Mouse (Mus musculus) mouse trophoblast stem cell (cell line): ENCODE measurements around the gene Wdfy2.

Source experiments
- in situ Hi-C, 2 experiments: fragments of 300-500 bp; cut with MseI, MboI; formaldehyde crosslinking; loops; 2 replicates in 1 of 2; 3 replicates in 1 of 2; pipeline ENCODE4 v1.15.1; 2025

Wdfy2 gene

DNA sequence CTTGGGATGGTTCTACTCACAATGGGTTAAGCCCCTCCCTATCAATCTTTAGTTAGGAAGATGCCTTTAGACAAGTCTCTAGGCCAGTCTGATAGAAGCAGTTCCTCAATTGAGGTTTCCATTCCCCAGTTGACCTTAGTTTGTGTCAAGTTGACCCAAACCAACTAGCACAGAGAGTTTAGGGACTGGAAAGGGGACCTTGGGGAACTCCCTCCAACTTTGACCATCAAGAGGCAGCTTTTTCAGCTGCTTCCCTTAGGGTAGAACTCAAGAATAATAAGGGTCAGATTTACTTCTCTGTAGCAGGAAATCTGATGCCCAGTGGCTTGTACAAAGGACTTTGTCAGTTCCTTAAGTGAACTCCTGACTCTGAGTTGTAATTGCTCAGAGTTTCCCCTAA lies 5.0 kb downstream of the Wdfy2 start:
- in situ Hi-C loops = no loop called here

DNA sequence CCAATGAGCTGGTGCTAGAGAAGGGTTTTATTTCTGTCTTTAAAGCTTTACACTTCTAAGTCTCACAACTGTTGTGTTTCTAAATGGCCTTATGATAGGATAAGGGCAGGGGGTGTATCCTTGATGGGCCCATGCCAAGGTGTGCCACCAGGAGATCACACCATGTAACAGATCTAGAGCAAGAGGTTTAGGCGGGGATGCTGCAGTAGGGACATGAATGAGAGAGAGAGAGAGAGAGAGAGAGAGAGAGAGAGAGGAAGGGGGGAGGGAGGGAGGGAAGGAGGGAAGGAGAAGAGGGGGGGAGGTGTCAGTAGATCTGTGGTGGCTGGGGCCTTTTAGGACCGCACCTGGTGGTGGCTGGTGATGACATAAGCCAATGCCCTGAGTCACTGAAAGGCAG lies 5.5 kb downstream of the Wdfy2 start:
- in situ Hi-C loops = no loop called here

DNA sequence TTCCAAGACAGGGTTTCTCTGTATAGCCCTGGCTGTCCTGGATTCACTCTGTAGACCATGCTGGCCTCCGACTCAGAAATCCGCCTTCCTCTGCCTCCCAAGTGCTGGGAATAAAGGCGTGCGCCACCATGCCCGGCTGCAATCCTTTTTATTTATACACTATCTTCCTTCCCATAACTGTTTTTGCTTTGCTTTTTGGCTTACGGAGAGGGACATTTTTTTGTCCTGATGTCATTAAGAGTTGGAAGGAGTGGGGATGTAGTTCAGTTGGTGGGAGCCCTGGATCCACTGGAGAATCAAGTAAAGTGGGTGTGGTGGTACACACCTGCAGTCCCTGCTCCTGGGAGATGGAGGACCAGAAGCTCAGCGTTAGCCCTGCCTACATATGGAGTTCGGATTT lies 6.7 kb downstream of the Wdfy2 start:
- in situ Hi-C loops = no loop called here

DNA sequence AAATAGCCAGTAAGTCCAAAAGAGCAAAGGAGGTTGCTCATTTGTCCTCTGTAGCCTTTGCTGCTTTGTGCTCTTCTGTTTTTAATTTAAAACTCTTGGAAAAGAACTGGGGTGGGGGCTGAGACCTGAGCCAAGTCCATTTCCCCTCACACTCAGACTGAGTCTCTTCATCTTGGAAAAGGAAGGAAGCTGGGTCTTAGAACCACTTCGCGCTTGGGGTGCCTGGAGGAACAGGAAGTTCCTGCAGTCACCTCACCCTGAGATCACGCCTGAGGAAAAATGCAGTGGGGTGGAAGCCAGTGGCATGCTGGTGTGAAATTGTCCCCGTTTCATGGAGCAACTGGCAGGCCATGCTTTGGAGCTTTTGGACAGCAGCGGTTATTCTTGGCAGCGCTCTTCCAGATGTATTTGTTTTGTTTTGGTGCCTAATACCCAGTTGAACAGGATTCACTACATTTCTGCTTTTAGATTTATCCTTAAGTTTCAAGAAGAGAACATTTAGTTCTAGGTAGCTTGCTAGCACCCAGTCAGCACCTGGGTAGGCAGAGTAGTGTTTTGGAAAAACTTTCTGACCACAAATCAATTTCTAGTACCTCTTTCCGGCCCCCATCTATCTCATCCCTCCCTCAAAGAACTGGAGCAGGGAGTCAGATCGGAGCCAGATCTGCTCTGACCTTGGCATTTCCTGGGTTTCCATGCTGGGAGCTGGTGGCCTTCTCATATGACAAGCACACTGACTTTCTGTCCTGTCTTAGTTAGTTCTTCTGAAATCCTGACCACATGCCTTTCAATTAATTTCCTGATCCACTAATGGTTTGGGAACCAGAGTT lies 7.7 kb downstream of the Wdfy2 start:
- in situ Hi-C loops = no loop called here

DNA sequence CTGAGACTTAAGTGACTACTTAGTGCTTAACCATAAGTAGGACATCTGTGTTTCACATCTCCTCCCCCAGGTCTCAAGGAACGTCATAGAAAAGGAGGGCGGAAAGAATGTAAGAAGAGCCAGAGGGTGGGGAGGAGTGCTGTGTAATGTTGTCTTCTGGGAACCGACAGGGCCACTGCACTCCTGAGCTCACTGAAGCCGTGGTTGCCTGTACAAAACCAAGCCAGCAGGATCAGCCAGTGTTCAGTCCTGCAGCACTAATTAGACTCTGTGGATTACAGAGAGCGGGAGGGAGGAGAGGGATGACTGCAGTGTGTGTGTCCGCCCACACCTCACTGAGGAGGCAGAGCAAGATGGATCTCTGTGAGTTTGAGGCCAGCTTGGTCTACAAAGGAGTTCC lies 13.5 kb downstream of the Wdfy2 start:
- in situ Hi-C loops = no loop called here

DNA sequence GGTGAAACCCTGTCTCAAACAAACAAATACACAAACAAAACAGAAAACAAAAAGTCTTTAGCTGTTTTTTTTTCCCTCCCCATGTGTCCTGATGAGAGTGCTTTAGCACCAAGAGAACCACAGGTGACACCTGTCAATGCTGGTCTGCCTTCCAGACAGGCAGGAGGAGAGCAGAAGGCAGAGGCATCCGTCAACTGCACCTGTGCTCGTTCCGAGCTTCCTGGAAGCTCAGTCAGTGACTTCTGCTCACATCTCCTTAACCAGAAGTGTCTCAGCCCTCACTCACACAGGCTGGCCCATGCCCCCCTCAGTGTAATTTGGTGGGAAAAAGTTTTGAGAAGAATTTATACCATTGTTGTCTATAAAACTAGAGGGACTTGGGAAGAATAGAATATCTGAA lies 15.4 kb downstream of the Wdfy2 start:
- in situ Hi-C loops = no loop called here

DNA sequence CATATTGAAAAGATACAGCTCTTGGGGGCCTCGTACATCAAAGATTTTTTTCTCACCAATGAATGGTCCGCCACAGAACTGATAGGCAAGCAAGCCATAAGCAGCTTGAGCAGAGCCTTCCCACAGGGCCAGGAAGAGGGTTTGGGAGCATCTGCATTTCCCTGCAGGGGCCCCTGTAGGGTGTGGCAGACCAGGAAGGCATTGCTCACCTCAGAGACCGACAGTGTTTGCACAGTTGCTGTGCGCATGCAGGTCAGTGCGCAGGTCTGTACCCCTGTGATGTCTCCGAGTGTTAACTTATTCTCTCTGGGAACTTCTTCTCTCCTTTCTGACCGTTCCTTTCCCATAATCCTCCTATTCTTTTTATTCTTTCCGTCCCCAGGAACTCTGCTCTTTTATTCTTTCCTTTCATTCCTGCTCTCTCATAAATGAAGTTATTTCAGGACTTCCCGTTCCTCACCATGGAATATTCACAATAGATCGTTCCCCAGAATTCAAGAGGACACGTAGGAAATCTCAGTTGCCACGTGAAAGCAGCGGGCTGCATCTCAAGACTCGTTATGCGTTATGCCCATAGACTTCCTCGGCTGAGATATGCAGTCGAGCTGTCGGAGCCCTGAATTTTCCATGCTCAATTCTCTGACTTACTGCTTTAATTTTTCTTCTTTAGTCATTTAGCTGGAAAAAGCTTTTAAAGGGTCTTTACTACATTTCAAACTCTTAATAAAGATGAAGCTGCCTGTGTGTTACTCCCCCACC lies 17.8 kb downstream of the Wdfy2 start:
- in situ Hi-C loops = no loop called here

DNA sequence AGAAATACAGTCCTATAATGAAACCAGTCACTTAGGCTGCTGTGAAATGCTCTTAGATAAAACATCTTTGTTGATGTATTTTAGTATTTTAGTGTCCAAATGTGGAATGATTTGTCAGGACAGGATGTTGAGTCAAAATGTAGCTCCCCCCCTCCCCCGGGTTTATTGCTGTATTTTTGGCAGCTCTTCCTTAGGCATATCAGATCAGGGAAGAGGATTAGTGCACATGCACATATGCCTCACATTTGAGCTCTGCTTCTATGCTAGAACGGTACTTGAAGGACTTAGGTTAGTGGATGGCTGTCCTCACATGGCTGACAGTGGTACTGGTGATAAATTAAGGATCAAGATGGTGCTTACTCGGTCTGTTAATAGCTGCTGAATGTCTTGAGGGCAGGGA lies 18.4 kb downstream of the Wdfy2 start:
- in situ Hi-C loops = no loop called here

DNA sequence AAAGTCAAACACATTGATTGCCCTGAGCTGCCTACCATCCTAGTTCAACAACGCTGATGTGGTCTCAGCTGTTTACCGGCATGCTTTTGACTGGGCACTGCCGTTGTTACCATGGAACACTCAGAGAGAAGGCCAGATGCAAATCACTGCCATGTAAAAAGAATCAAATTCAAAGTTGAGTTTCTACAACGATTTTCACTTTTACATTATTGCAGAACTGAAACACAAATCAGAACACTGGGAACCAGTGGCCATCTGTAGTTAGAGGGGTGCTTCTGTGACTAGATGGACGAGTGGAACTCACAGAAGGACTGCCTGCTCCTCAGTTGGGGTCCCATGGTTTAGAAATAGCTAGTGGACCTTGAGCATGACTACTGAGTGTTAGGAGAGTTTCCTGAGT lies 19.0 kb downstream of the Wdfy2 start:
- in situ Hi-C loops = no loop called here

DNA sequence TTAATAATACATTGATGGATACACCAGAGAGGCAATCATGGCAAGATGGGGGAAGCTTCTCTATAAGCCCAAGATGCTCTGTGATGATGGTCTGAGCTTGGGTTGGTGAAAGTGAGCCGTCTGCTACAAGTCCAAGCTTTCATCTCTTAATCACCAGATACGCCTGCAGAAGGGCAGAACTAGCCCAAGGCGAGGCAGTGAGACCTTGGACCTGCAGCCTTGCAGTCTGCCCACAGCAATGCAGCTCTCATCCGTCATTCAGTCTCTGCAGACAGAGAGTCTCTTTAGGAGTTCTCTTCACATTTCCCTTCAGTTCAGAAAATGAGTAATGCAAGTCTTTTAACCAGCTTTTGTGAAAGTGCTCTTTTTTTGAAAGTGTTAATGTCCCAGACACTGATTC lies 20.4 kb downstream of the Wdfy2 start:
- in situ Hi-C loops = no loop called here

DNA sequence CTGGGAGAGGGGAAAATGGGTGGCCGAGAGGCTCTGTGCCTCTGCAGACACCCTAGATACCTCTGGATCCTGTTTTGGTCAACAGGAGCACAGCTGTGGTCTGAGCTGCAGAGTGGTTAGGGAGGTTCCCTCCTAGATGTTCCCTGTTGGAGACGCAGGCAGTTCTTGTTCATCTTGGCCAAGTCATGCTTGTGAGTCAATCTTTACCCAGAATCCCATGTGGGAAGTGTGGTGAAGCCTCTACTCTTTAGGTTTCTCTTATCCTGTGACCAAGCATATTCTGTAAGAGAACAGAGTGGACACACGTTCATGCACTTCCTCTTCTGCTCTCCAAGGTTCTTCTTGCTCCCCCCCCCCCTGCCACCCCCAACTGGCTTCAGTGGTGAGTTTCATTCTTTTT lies 20.8 kb downstream of the Wdfy2 start:
- in situ Hi-C loops = no loop called here

DNA sequence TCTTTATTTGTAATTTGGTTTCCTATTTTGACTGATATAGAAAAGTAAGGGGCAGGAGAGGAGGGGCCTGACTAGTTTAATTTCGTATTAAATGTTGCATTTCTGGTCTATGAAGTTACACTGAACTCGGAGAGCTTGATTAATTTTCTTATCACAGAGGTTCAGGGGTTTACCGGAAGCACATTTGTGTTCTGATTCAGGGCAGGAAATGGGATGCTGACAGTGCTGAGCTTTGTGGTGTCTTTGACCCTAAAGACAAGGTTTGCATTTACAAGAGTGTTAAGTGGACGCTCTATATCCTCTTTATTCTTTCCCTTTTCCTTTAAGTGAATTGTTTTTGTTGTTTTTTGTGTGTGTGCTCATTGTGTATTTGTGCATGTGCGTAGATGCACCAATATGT lies 25.1 kb downstream of the Wdfy2 start:
- in situ Hi-C loops = no loop called here

DNA sequence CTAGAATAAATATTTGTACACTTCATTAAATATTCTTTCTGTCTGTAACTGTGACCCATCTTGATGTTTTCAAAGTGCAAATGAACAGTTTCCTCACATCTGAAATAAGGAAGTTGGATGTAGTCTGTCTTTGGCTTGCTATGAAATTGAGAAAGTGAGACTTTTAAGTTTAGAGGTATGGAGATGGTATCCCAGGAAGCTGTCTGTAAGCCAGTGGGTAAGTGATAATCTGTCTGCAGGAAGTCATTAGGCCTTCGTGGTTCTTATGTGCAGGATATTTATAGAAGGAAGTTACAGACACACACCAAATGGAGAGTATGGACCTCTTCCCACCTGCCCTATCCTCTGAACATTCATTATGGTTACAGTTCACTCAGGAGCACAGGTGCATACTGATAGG lies 26.8 kb downstream of the Wdfy2 start:
- in situ Hi-C loops = no loop called here

DNA sequence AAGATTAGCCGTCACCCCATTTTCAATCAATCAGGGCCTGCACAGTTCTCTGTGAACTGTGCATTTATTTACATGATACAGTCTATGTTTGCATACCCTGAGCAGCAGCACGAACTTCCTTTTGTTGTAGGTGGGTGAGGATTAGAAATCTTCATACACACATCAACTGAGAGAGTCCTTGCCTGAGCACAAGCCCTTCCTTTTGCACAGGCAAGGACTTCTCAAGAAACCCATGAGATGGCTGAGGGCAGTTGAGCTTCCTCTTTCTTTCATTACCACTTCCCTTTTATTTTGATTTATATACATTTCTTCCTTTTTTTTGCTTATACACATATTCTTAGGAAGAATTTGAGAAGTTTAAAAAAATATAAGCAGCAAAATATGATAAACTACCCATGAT lies 27.9 kb downstream of the Wdfy2 start:
- in situ Hi-C loops = no loop called here

DNA sequence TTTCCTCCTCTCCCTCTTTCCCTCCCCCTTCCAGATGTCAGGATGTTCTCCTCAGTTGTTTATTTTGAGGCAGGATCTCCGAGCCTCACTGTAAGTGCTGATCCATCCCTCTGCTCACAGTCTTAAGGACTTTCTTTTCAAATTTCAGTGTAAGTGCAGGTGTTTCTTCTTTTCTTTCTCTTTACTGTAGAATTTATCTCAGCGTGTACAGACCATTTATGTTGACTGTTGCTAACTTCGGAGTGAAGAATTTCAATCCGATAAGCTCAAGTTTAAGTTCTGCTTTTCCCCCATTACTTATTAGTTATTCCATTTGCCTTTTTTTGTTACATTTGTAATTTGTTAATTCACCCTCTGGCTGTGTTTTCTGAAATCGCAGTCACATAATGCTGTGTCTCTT lies 29.6 kb downstream of the Wdfy2 start:
- in situ Hi-C loops = no loop called here

DNA sequence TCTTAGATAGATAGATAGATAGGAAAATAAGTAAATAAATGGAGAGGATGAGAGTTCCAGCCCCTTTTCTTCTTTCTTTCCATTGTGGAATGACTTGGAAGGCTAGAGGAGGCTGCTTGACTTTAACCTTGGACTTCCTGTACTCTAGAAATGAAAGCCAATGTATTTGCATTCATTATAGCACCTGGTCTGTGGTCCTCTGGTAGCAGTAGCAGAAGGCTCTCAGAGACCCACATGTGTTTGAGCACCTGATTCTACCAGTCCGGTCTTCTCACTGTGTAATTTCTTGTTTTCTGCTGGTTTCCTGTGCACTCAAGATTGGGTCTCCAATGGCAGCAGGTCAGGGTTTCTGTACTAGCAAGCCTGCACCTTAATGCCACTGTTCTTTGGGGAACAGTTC lies 30.1 kb downstream of the Wdfy2 start:
- in situ Hi-C loops = no loop called here

DNA sequence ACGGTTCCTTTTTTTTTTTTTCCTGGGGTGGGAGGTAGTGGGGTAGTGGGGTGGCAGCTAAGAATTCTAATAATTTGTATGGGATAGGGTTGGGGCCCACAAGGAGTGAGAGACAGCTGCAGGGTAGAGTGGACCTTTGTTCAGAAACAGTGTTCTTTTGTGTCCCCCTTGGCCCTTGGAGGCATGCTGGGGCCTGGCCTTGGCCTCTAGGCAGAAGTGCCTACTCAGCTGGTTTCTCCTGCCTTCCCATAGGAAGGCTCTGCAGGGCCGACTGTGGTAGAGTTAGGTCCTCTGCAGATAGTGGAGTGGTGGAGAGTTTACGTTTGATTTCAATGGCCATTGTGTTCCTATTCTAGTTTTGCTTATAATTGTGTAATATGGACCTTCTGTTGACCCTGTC lies 30.8 kb downstream of the Wdfy2 start:
- in situ Hi-C loops = no loop called here

DNA sequence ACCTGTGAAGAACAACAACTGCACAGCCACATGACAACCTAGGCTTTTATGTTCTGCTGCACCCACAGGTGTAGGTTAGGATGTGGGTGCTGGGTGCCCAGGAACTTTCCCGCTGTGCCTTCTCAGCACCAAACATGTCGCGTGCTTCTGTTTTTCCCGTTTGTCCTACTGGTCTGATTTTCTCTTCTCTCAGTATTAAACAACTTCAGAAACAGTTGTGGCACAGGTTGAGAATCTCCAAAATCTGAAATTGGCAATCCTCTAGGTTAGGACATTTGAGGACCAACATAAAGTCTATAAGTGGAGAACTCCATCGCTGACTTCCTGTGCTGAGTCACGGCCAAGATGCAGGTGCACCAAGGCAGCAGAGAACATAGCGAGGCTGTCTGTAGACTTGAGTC lies 32.8 kb downstream of the Wdfy2 start:
- in situ Hi-C loops = no loop called here

DNA sequence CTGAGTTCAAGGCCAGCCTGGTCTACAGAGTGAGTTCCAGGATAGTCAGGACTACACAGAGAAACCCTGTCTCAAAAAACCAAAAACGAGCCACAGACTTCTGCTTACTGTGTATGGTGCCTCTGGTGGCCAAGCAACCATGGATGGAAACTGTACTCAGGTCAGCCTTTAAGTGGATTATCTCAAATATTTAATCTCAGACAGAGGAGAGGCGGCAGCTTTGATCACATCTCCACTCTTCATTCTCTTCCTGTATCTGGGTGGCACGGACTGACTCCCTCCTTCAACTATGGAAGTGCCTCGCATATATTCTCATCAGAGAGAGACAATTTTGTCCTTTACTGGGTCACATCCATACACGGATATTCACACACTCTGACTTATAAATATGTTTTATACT lies 34.0 kb downstream of the Wdfy2 start:
- in situ Hi-C loops = no loop called here

DNA sequence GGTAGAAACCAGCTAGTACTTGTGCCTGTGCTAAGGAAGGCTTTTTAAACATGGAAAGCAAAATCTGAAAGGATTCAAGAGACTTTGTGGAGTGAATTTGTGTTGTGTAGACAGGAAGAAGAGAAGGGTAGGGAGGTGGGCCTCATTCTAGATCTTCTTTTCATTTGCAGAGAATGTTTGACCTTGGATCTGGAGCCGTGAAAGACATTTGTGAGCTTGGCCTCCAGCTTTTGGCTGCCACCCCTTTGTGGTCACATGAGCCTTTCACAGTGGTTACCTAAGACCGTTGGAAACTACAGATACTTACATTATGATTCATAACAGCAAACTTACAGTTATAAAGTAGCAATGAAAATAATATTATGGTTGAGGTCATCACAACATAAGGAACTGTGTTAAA lies 34.5 kb downstream of the Wdfy2 start:
- in situ Hi-C loops = no loop called here

DNA sequence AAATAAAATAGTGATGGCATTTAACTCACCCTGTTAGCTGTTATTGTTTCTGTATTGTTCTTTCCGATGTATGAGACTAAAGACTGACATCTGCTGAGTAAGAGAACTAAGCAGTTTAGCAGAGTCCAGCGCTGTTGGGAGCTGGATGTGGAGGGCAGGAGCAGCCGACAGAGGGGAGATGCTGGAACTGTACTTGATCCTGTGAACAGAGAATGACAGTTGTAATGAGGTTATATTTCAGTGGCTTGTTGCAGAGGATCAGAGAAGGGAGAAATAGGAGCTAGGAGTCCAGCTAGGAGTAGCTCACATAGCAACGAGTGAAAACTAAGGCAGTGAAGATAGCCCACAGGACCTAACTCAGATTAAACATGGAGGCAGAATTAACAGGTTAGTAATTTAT lies 36.3 kb downstream of the Wdfy2 start:
- in situ Hi-C loops = no loop called here

DNA sequence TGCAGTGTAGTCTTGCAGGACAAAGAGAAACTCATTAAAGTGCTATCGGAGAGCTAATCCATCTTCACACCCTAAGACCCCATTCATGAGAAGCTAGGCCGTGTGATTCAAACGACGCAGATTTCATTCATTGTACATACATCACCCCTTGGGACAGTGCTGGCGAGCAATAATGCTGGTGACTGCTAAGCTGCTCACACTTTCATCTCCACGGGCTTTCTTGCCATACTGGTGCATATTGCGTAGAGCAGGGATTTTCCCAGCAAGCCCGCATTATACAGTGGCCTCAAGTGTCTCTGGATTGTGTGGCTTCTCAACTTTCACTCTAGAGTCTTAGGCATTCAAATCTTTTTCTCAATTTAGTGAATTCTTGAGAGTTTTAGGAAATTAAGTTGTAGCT lies 36.9 kb downstream of the Wdfy2 start:
- in situ Hi-C loops = no loop called here

DNA sequence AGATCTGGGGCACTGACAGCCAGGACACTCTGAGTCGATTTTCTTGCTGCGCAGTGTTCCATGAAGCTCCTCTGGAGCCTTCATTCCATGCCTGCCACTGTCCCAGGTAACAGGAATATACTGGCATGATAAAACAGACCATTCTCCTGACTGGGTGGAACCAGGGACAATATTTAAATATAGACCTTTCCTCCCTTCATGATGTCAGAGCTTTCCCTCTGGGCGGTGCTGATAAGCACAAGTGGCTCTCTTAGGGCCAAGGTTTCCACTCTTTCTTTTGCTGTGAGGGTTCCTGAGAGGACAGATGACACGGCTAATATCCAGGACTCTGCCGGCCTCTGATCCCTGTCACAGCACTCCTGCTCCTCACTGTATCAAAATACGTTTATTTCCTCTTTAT lies 40.6 kb downstream of the Wdfy2 start:
- in situ Hi-C loops = no loop called here
